Mouse (Mus musculus): ENCODE measurements around the gene Clrn3. TPM values are rescaled to one million over a fixed set of nuclear protein-coding genes. Genes with fewer than 3 reads are reported as not detected.

Clrn3 gene
- polyA plus RNA-seq, 1 experiment: not detected

DNA sequence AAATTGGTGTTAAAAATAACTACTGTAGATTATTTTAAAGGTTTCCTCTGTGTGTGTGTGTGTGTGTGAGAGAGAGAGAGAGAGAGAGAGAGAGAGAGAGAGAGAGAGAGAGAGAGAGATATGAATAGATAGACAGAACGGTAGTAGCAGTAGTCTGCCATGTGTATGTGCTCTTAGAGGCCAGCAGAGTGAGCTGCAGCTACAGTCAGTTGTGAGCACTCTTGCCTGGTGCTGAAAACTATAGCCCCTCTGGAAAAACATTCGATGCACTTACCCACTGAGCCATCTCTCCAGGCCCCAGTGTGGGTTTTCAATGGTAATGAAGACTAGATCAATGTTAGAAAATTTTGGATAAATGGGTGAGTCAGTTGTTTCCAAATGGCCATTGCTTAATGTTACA lies 29.1 kb downstream of the Clrn3 start:
- Histone ChIP-seq H3K36me3 (ENCODE audit: control insufficient read depth) (no peaks in the 10 kb centered on the region), H3K4me1 (ENCODE audit: control insufficient read depth) (no peaks in the 10 kb centered on the region), H3K4me3 (replicated peaks) (no peak overlapping the region), H3K9me3 (ENCODE audit: control insufficient read depth, low read length) (no peaks in the 10 kb centered on the region), H3K27me3 (ENCODE audit: control insufficient read depth) (no peaks in the 10 kb centered on the region)
- TF ChIP-seq GATA1 (IDR thresholded peaks at IDR 0.05; ENCODE audit: low read length): no peak
- TF ChIP-seq TAL1 (IDR thresholded peaks at IDR 0.05; ENCODE audit: low read length): no peak

DNA sequence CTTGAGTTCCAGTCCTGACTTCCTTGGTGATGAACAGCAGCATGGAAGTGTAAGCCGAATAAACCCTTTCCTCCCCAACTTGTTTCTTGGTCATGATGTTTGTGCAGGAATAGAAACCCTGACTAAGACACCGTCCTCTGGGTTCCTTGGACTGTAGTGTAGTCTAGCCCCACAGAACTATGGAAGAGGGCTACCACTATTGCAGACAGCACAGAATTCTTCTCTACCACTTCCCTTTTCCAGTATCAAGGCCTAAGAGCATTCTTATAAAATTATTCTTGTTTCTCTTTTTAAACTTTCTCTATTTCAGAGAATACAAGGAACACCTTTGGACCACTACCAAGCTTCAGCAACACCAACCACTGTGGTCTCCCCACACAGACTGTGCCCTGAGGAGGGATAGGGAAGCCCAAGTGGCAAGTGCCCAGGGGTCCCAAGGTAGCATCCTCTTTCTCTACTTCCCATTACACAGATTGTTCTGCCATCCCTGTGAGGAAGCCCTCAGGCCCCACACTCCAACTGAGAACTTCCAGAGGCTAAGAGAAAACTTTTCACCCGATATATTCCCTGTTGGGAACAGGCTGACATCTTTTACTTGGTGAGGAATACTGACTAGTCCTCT lies 29.8 kb downstream of the Clrn3 start:
- Histone ChIP-seq H3K9me3 (ENCODE audit: control insufficient read depth, low read length) (no peaks in the 10 kb centered on the region), H3K4me3 (replicated peaks) (no peak overlapping the region), H3K27me3 (ENCODE audit: control insufficient read depth) (no peaks in the 10 kb centered on the region), H3K36me3 (ENCODE audit: control insufficient read depth) (no peaks in the 10 kb centered on the region), H3K4me1 (ENCODE audit: control insufficient read depth) (no peaks in the 10 kb centered on the region)
- TF ChIP-seq TAL1 (IDR thresholded peaks at IDR 0.05; ENCODE audit: low read length) (no peak), GATA1 (IDR thresholded peaks at IDR 0.05; ENCODE audit: low read length) (no peak)

DNA sequence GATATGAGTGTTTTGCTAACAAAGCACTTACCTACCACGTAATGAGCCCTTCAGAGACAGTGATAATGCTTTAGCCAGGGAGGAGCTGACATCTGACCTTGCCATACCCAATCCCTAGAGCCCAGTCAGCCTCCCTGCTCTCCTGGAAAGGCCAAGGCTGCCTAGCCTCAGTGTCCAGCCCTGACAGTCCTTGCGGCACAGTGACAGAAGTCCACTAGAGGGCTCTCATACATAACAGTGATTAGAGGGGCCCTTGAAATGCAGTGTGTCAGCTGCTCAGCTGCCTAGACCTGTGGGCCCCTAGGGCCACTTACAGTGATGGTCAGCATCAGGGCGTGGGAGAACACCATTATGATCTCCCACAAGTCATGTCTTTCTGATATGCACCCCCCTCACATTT lies 33.2 kb downstream of the Clrn3 start:
- Histone ChIP-seq H3K27me3 (ENCODE audit: control insufficient read depth) (no peaks in the 10 kb centered on the region), H3K4me3 (replicated peaks) (no peak overlapping the region), H3K36me3 (ENCODE audit: control insufficient read depth) (no peaks in the 10 kb centered on the region), H3K4me1 (ENCODE audit: control insufficient read depth) (no peaks in the 10 kb centered on the region), H3K9me3 (ENCODE audit: control insufficient read depth, low read length) (no peaks in the 10 kb centered on the region)
- TF ChIP-seq GATA1 (IDR thresholded peaks at IDR 0.05; ENCODE audit: low read length): no peak
- TF ChIP-seq TAL1 (IDR thresholded peaks at IDR 0.05; ENCODE audit: low read length): no peak

DNA sequence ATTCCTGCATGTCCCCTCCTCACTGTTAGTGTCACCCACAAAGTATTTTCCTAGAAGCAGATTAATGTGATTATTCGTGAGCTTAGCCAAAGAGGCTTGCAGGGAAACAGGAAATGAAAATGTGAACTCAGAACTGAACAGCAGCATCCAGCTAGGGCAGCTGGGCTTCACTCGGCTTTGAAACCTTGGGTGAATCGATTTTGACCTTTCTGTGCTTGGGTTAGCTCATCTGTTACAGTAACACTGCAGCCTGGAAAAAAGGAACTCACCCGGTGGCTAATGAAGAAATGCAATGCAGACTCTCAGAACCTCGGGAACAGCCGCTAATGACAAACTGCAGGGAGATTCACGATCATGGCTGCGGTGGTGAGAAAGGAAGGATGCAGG lies 38.0 kb downstream of the Clrn3 start:
- Histone ChIP-seq H3K36me3 (ENCODE audit: control insufficient read depth) (no peaks in the 10 kb centered on the region), H3K4me1 (ENCODE audit: control insufficient read depth) (no peaks in the 10 kb centered on the region), H3K9me3 (ENCODE audit: control insufficient read depth, low read length) (no peaks in the 10 kb centered on the region)

DNA sequence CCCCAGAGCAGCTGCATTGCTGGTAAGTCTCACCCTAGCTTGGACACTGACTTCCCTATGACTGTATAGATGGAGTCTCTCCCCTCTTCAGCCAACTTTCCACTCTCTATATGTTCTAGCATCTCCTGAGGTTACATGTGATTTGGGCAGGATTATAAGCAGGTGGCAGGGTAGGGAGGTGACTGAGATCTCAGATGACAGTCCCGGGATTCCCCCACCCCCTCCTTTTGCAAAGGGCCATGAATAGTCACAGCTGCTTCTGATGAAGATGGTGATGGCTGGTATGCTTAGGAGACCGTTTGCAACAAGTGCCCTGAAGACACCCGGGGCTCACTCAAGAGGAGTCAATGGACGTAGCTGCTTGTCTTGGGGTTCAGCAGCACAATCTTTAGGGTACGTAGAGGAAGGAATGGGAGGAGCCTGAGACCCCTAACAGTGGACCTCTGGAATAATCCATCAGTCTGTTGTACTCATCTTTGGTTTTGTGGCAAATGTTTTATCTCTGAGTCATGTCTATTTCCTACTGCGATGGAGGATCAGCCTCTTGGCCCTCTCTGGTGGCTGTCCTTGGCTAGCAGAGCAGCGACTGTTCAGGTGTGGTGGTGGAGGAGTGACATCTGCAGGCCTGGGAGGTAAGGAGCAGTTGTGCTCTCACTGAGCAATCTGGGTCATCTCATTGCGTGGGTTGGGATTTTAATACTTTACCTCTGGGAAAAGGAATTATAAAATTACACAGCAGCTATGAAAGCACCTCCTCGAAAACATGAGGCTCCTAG lies 38.5 kb downstream of the Clrn3 start:
- no peak for TF ChIP-seq GATA1 (IDR thresholded peaks at IDR 0.05; ENCODE audit: low read length)
- TF ChIP-seq TAL1 (IDR thresholded peaks at IDR 0.05; ENCODE audit: low read length): no peak
- Histone ChIP-seq H3K4me1 (ENCODE audit: control insufficient read depth) (no peaks in the 10 kb centered on the region), H3K9me3 (ENCODE audit: control insufficient read depth, low read length) (no peaks in the 10 kb centered on the region), H3K4me3 (replicated peaks) (no peak overlapping the region), H3K27me3 (ENCODE audit: control insufficient read depth) (no peaks in the 10 kb centered on the region), H3K36me3 (ENCODE audit: control insufficient read depth) (no peaks in the 10 kb centered on the region)

More for the DNA sequence above, 38.0 kb downstream of the Clrn3 start:
- H3K4me3 ChIP-seq (replicated peaks): no peak overlapping the region
- TF ChIP-seq TAL1 (IDR thresholded peaks at IDR 0.05; ENCODE audit: low read length) (no peak), GATA1 (IDR thresholded peaks at IDR 0.05; ENCODE audit: low read length) (no peak)
- H3K27me3 ChIP-seq (ENCODE audit: control insufficient read depth): no peaks in the 10 kb centered on the region

DNA sequence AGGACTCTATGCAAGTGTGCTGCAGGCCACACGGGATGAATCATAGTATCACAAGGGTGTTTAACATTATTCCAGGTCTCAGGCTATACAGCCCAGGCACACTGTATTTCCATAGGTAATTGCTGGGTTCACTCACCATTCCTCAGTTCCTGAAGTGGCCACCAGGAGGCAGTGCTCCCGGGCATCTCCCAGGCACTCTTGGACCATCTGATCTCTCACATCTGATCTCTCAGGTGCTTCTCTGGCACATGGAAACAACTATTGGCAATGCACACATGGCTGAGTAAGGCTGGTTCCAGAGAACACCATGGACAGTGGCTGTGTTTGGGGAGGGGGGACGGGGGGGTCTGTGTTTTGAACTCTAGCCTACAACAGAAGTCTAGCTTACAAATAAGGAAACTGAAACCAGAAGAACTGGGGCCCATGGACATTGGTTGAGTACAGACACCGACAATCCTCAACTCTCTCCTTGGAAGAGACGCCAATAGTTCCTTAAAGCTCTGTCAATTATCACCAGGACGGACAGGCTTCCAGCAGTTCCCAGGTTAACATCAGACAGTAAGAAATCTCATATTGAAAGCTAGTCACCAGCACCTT lies 40.1 kb downstream of the Clrn3 start:
- no peaks in the 10 kb centered on the region for H3K9me3 ChIP-seq (ENCODE audit: control insufficient read depth, low read length)
- H3K36me3 ChIP-seq (ENCODE audit: control insufficient read depth): no peaks in the 10 kb centered on the region
- no peak overlapping the region for H3K4me3 ChIP-seq (replicated peaks)
- no peaks in the 10 kb centered on the region for H3K4me1 ChIP-seq (ENCODE audit: control insufficient read depth)
- H3K27me3 ChIP-seq (ENCODE audit: control insufficient read depth): no peaks in the 10 kb centered on the region
- TF ChIP-seq TAL1 (IDR thresholded peaks at IDR 0.05; ENCODE audit: low read length) (no peak), GATA1 (IDR thresholded peaks at IDR 0.05; ENCODE audit: low read length) (no peak)

DNA sequence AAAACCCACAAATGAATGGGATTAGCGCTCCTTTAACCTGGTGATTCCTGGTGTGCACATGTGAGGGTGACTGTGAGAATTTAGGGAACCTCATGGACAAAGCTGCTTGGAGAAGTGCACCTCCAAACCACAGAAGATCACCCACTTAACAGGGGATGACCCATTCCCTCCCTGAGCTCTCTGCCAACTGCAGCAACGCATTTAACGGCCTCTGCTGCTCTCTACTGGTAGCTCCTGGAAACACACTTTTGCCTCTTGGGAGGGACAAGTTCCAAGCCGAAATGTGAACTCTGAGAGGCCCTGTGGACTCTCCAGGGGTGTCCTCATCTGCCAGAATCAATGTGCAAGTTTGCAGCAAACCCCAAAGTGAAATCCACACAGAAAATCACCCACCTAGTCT lies 41.0 kb downstream of the Clrn3 start:
- H3K36me3 ChIP-seq (ENCODE audit: control insufficient read depth): no peaks in the 10 kb centered on the region
- TF ChIP-seq TAL1 (IDR thresholded peaks at IDR 0.05; ENCODE audit: low read length) (no peak), GATA1 (IDR thresholded peaks at IDR 0.05; ENCODE audit: low read length) (no peak)
- H3K4me3 ChIP-seq (replicated peaks): no peak overlapping the region

DNA sequence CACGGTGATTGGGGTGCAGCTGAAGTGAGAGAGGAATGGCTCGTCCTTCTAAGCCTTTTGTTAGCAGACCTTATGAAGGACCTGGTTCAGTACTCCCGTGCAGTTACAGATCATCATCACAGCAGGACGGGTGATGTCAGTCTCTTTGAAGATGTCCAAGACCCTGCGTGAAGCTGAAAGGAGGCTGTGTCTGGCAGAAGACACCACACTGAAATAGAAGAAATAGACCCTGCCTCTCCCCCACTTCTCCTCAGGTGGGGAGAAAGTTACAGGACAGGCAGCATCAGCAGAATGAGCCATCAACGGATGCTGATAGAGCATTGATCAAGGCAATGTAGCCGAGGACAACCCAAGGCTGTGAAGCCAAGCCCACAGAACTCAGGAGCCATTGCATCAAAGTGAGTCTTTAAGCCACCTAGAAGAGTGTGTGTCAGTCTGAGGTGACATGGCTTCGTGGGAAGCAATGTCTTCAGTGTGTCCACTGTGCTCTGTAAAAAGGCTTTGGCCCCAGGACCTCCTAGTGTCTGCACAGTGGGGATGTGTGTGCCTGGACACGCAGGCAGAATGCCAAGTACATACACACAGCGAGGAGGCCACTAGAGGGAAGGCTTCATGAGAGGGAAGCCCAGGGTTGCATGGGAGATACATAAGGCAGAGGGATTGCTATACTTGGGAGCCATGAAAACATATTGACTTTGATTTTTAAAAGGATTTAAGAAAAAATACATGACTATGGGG lies 41.6 kb downstream of the Clrn3 start:
- H3K4me1 ChIP-seq (ENCODE audit: control insufficient read depth): no peaks in the 10 kb centered on the region
- H3K36me3 ChIP-seq (ENCODE audit: control insufficient read depth): no peaks in the 10 kb centered on the region
- TF ChIP-seq TAL1 (IDR thresholded peaks at IDR 0.05; ENCODE audit: low read length) (no peak), GATA1 (IDR thresholded peaks at IDR 0.05; ENCODE audit: low read length) (no peak)
- H3K4me3 ChIP-seq (replicated peaks): no peak overlapping the region
- no peaks in the 10 kb centered on the region for H3K27me3 ChIP-seq (ENCODE audit: control insufficient read depth)
- H3K9me3 ChIP-seq (ENCODE audit: control insufficient read depth, low read length): no peaks in the 10 kb centered on the region

More for the DNA sequence above, 41.0 kb downstream of the Clrn3 start:
- no peaks in the 10 kb centered on the region for H3K9me3 ChIP-seq (ENCODE audit: control insufficient read depth, low read length)
- H3K4me1 ChIP-seq (ENCODE audit: control insufficient read depth): no peaks in the 10 kb centered on the region
- no peaks in the 10 kb centered on the region for H3K27me3 ChIP-seq (ENCODE audit: control insufficient read depth)
